Mouse (Mus musculus) hindbrain, embryonic 13.5 days (tissue): Measurements from ENCODE around the gene Cript. TPM values are rescaled to one million over a fixed set of nuclear protein-coding genes. Genes with fewer than 3 reads are reported as not detected.

Experiments used
- ATAC-seq: fragments of 200-750 bp; cut with Nextera tagmentation; 2 replicates; pipeline ENCODE4 v1.8.0; 2017; ENCODE audit warnings: moderate TSS enrichment; ENCODE audit not compliant: low FRiP score
- H3K27ac ChIP-seq: fragments of 300-500 bp; sonication (generic); 2 replicates; pipeline ENCODE4 v1.5.1; 2015; ENCODE audit warnings: inconsistent platforms, mild to moderate bottlenecking, moderate library complexity
- H3K27me3 ChIP-seq: fragments of 300-500 bp; sonication (generic); 2 replicates; pipeline ENCODE4 v1.6.1; 2015; ENCODE audit warnings: mild to moderate bottlenecking, inconsistent platforms
- H3K36me3 ChIP-seq: fragments of 300-500 bp; sonication (generic); 2 replicates; pipeline ENCODE4 v1.6.1; 2015; ENCODE audit warnings: mild to moderate bottlenecking, inconsistent platforms
- H3K4me1 ChIP-seq: fragments of 300-500 bp; sonication (generic); replicated peaks from 2 replicates; pipeline ENCODE4 v1.6.1; 2015; ENCODE audit warnings: inconsistent platforms
- H3K4me2 ChIP-seq: fragments of 300-500 bp; sonication (generic); 2 replicates; pipeline ENCODE4 v1.6.1; 2015; ENCODE audit warnings: inconsistent platforms, mild to moderate bottlenecking, moderate library complexity
- H3K4me3 ChIP-seq: fragments of 300-500 bp; sonication (generic); 2 replicates; pipeline ENCODE4 v1.5.1; 2015; ENCODE audit warnings: mild to moderate bottlenecking, inconsistent platforms
- H3K9ac ChIP-seq: fragments of 300-500 bp; sonication (generic); 2 replicates; pipeline ENCODE4 v1.6.1; 2015; ENCODE audit warnings: mild to moderate bottlenecking, inconsistent platforms
- H3K9me3 ChIP-seq: fragments of 300-500 bp; sonication (generic); 2 replicates; pipeline ENCODE4 v1.6.1; 2016; ENCODE audit warnings: inconsistent platforms
- WGBS: fragments of 180-500 bp; shearing (Covaris S2); methylation state at CpG from one replicate; pipeline ENCODE4 v1.1.7; 2015; 5-methylcytosine and 5-hydroxymethylcytosine counted together
- polyA plus RNA-seq: library from polyadenylated mRNA; unstranded; fragments of >200 nt; fragmentation: Nextera tagmentation; extraction: Ambion mirVana; gene quantifications from 2 replicates; pipeline ENCODE4 v1.2.1, GENCODE M21; 2015

Cript gene
- polyA plus RNA-seq, 1 experiment from 2014 or later, result 224 TPM

DNA sequence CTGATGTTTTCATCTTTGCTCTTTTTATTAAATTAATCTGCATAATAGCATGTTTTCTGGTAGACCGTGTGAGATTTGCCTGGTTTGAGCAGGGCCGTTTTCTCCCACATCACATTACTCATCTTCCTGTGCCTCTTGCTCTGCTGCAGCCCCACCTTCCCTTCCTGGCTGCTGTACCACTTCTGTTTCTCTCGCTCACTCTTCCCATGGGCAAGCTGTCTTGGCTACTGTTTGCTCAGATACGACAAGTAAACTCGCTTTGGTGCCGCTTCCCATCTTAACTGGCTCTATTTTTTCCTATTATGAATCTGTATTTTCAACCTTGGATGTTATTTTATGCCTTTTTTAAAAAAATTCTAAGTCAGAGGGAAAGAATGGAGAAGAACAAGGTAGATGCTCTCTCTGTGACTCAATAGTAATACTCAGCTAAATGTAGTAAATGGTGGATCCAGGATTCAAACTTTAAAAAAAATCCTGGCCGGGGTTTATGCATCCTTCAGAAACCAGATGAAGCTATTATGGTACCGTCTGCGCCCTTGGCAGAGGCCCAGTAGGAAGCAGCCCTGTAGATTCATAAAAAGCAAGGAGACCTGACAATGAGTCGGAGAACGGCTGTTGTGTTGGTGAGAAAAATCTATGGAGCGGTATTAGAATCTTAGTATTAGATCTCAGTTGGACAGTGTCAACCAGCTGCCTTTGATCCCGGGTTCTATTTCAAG is 13.9 kb upstream of the Cript start:
- WGBS, result 85% methylated on average over 13 of the region's 13 CpGs
- Histone ChIP-seq H3K27ac (no peak overlapping the region), H3K4me2 (no peak overlapping the region)

DNA sequence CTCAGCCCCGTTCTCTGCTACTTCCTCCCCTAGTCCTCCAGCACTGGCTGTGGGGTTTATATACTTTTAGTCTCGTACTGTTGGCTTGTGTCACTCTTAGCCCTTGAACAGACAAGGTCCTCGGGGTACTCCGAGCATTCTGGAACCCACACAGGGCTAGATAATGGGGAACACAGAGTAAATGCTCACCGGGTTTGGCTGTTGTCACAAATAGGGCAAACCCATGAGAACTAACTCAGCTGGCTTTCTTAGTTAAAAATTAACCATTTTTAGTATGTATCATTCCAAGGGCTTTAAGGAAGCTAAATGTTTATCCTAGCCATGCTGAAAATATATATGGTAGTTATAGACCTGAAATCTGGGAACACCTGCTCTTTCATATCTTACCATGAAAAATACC is 5.7 kb upstream of the Cript start:
- Histone ChIP-seq H3K27me3 (no peaks in the 10 kb centered on the region), H3K9ac (no peak overlapping the region), H3K4me3 (no peak overlapping the region), H3K4me1 (peaks cover 10% of the 10 kb centered on the region; the same call in 1 of the 2 replicates), H3K4me2 (no peak overlapping the region), H3K36me3 (peaks cover 20% of the 10 kb centered on the region), H3K27ac (no peak overlapping the region), H3K9me3 (no peaks in the 10 kb centered on the region)
- no peak for ATAC-seq
- WGBS, result 92% methylated on average over 5 of the region's 5 CpGs

More for the DNA sequence above, 13.9 kb upstream of the Cript start:
- no peak overlapping the region for H3K4me3 ChIP-seq
- H3K36me3 ChIP-seq, result peaks cover 23% of the 10 kb centered on the region
- no peak for ATAC-seq
- no peaks in the 10 kb centered on the region for H3K27me3 ChIP-seq
- H3K4me1 ChIP-seq, result no peaks in the 10 kb centered on the region
- H3K9me3 ChIP-seq, result no peaks in the 10 kb centered on the region
- H3K9ac ChIP-seq, result no peak overlapping the region

GRCm38 (mm10) chr17:87024491-87025242 is 683 bp upstream of the Cript start:
- Histone ChIP-seq H3K4me1 (peaks cover 22% of the 10 kb centered on the region), H3K9me3 (no peaks in the 10 kb centered on the region), H3K27me3 (no peaks in the 10 kb centered on the region), H3K4me2 (peak overlapping the region; percentile 95), H3K9ac (peak overlapping the region; percentile 85), H3K36me3 (peaks cover 14% of the 10 kb centered on the region), H3K4me3 (peak overlapping the region; percentile 83), H3K27ac (no peak overlapping the region; the same call in 1 of the 2 replicates)
- WGBS, result 1% methylated on average over 55 of the region's 55 CpGs
- ATAC-seq, result no peak; the same call in 1 of the 2 replicates

GRCm38 (mm10) chr17:87036141-87037073 is 11.1 kb downstream of the Cript start:
- H3K4me2 ChIP-seq, result no peak overlapping the region
- H3K36me3 ChIP-seq, result peaks cover 47% of the 10 kb centered on the region
- 67% methylated on average over 10 of the region's 10 CpGs for WGBS
- no peak overlapping the region for H3K4me3 ChIP-seq
- H3K27ac ChIP-seq, result no peak overlapping the region
- H3K27me3 ChIP-seq, result no peaks in the 10 kb centered on the region
- no peak overlapping the region for H3K9ac ChIP-seq
- no peak for ATAC-seq
- no peaks in the 10 kb centered on the region for H3K9me3 ChIP-seq
- H3K4me1 ChIP-seq, result no peaks in the 10 kb centered on the region

DNA sequence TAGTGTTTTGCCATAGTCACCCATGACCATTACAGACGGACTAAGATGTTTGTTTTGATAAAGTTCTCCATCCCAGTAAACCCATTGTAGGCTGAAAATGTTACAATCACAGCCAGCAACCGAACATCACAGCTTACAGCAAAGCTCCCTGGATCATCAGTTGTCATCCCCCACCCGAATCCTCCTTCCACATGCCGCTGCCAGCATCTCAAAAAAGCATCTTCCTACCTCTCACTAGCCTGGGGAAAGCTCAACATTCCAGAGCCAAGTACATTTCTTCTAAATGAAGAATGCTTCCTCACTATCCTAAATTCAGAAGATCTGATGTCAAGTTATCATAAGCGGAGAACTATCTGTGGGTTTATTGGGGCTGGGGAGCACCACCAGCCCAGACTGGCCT is 13.1 kb downstream of the Cript start:
- Histone ChIP-seq H3K27ac (no peak overlapping the region), H3K4me2 (no peak overlapping the region), H3K9me3 (no peaks in the 10 kb centered on the region), H3K27me3 (no peaks in the 10 kb centered on the region), H3K36me3 (peaks cover 35% of the 10 kb centered on the region), H3K9ac (no peak overlapping the region), H3K4me1 (no peaks in the 10 kb centered on the region), H3K4me3 (no peak overlapping the region)
- WGBS, result 93% methylated on average over 5 of the region's 5 CpGs
- no peak for ATAC-seq

DNA sequence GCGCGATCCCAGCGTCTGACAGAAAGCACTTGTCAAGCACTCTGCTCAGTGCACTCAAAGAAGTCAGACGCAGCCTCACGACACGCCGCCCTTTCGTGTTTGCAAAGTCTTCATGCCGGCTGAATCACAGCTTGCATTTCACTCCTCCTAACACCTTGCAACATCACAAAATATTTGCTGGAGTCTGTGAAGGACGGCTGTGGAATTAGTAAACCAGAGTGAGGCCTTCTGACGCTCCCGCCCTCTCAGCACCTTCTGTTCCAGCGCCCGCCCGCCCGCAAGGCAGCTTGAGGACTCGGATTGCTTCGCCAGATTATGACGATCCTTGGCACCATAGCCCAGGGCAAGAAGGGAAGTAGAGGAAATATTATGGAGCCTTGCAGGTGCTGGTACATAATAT is 16.4 kb downstream of the Cript start:
- Histone ChIP-seq H3K4me3 (no peak overlapping the region), H3K27ac (no peak overlapping the region), H3K4me1 (no peaks in the 10 kb centered on the region), H3K9ac (no peak overlapping the region), H3K4me2 (no peak overlapping the region), H3K36me3 (peaks cover 19% of the 10 kb centered on the region), H3K27me3 (no peaks in the 10 kb centered on the region), H3K9me3 (no peaks in the 10 kb centered on the region)
- no peak for ATAC-seq
- WGBS, result 76% methylated on average over 19 of the region's 19 CpGs

DNA sequence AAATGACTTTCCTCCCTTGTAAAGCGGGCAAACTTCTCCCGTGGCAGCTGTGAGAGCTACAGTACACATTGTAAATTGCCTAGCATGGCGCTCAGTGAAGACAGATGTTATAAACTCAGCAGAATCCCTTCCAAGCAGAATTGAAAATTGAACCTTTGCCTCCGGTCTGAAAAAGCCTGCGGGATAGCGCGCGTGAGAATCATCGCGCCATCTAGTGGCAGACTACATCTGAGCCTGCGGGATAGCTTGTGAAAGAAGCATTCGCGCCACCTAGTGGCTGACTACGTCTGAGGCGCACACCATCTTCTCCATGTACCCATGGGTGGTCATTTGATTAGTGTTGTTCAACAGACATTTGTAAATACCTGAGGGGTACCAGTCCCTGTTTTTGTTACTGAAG is 19.0 kb downstream of the Cript start:
- Histone ChIP-seq H3K9me3 (no peaks in the 10 kb centered on the region), H3K36me3 (no peaks in the 10 kb centered on the region), H3K9ac (no peak overlapping the region), H3K4me1 (no peaks in the 10 kb centered on the region), H3K27me3 (no peaks in the 10 kb centered on the region), H3K27ac (no peak overlapping the region), H3K4me3 (no peak overlapping the region), H3K4me2 (no peak overlapping the region)
- 2% methylated on average over 15 of the region's 15 CpGs for WGBS
- ATAC-seq, result peak; percentile 74

GRCm38 (mm10) chr17:87044796-87045195 is 19.4 kb downstream of the Cript start:
- ATAC-seq, result no peak
- Histone ChIP-seq H3K4me1 (peaks cover 3% of the 10 kb centered on the region; the same call in 1 of the 2 replicates), H3K4me3 (no peak overlapping the region), H3K9ac (no peak overlapping the region), H3K4me2 (no peak overlapping the region), H3K27me3 (no peaks in the 10 kb centered on the region), H3K9me3 (no peaks in the 10 kb centered on the region), H3K36me3 (no peaks in the 10 kb centered on the region), H3K27ac (no peak overlapping the region)
- 87% methylated on average over 8 of the region's 8 CpGs for WGBS

- Histone ChIP-seq H3K4me2 (no peak overlapping the region), H3K4me1 (peaks cover 5% of the 10 kb centered on the region), H3K36me3 (no peaks in the 10 kb centered on the region), H3K9me3 (no peaks in the 10 kb centered on the region), H3K9ac (no peak overlapping the region), H3K27ac (no peak overlapping the region), H3K27me3 (no peaks in the 10 kb centered on the region), H3K4me3 (no peak overlapping the region)
- WGBS, result 68% methylated on average over 5 of the region's 5 CpGs
- ATAC-seq, result no peak
These were observed 24.3 kb downstream of the Cript start for GRCm38 (mm10) chr17:87049696-87050095.

DNA sequence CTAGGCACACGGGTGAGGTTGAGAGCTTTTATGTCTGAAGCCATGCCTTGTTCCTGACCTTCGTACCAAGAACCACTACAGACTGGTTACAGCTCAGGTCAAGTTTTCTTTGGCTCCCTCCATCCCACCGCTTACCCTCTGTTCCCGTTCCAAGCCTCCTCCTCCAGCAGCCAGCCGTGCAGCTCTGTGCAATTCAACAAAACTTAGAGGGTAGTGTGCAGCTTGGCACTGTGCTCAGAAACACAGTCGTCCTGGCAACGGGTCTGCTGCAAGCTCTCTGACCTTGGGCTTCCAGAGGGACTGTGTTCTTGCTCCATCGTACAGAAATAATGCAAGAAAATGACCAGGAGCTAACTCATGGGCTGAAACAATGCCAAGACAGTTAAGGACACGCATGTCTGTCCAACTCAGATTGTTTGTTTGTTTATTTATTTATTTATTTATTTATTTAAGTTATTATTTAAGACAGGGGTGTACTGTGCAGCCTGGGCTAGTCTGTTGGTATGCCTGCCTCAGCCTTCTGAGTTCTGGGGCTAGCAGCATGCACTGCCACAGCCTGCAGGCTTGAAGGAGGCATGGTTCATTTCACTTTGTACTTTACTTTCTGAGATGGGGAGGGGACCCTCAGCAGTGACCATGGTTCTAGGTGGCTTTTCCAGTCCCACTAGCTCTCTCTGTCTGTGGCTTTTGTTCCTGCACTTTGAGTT is 25.3 kb downstream of the Cript start:
- Histone ChIP-seq H3K36me3 (no peaks in the 10 kb centered on the region), H3K4me3 (no peak overlapping the region), H3K27ac (no peak overlapping the region), H3K27me3 (no peaks in the 10 kb centered on the region), H3K9me3 (no peaks in the 10 kb centered on the region), H3K9ac (no peak overlapping the region), H3K4me1 (peaks cover 12% of the 10 kb centered on the region), H3K4me2 (no peak overlapping the region)
- ATAC-seq, result no peak
- WGBS, result 48% methylated on average over 9 of the region's 9 CpGs

DNA sequence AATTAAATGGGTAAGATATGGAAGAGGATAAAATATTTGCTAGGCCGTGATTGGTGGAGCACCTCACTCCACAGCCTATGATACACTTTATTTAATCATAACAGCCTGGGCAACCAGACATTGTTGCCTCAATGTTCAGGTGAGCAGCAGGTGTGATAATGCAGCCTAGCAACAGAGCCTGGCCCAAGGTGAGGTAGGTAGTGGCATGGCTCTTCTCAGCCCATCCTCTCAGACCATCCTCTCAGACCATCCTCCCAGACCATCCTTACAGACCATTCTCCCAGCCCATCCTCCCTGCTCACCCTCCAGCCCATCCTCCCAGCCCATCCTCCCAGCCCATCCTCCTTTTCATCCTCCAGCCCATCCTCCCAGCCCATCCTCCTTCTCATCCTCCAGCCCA is 26.3 kb downstream of the Cript start:
- Histone ChIP-seq H3K4me3 (no peak overlapping the region), H3K27ac (no peak overlapping the region), H3K4me1 (peaks cover 12% of the 10 kb centered on the region), H3K36me3 (no peaks in the 10 kb centered on the region), H3K9me3 (no peaks in the 10 kb centered on the region), H3K27me3 (no peaks in the 10 kb centered on the region), H3K4me2 (no peak overlapping the region), H3K9ac (no peak overlapping the region)
- WGBS, result 100% methylated on average over 1 of the region's 1 CpGs
- no peak for ATAC-seq
